Mouse (Mus musculus) urinary bladder, postnatal 4 days (tissue): ENCODE results near the gene Coro7.
"Not testable (repeated sequence)": the region's sequence is repeated elsewhere in the genome, so short reads cannot be mapped to it uniquely, and the experiment has no call there.

Experiments used
- DNase-seq, 2 experiments: peaks; one replicate each; pipeline ENCODE4 v3.0.0; 2021 to 2022; ENCODE audit warnings: low spot score in 2 of 2

Gene Coro7

DNA sequence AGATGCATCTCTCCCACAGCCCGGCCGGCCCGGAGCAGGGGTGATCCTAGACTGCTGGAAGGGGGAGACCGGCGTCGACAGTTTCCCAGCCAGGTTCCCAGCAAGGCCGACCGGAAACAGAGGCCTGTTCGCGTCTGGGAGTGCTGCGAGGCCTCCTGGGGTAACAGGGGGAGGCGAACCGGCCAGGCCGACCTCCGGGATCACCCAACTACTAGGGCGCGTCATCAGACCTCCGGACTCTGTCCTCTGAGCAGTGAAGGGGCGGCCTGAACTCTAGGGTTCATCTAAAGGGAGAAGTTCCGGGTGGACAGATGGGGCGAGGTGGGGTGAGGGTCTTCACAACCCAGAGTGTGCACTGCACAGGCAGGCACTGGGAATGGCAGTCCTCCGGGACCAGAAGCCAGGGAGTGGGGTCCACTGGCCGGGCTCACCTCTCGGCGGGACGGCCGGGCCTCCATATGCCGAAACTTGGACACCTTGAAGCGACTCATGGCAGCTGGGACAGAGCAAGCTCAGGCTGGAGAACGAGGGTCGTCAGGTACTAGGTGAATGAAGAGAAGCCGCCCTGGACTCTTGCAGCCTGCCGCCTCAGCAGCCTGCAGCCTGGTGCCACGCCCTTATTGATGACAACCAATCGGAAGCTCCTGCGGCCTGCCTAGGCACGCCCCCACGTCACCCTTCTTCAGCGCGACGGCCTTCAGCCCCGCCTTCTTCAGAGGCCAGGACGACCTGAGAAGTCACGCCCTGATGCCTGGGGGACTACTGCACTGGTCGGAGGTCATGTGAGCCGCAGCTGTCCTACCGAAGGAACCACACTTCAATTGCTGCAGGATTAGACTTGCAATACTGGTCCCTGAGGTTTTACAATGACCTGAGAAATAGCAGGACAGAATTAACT lies at the start of gene Coro7:
Gene Coro7, minus strand, starts transcription at position 657 of the 898 bp plus-strand sequence.
- DNase-seq: peak; percentile 79 to 90

- DNase-seq: no peak
Measured at GRCm38 (mm10) chr16:4727963-4728362, 48.4 kb upstream of the Coro7 start.

- DNase-seq: no peak
Measured at GRCm38 (mm10) chr16:4727526-4727925, 47.9 kb upstream of the Coro7 start.

GRCm38 (mm10) chr16:4726528-4727128 lies 47.1 kb upstream of the Coro7 start:
- DNase-seq: no peak

GRCm38 (mm10) chr16:4725780-4726527 lies 46.4 kb upstream of the Coro7 start, which contains the start of gene Hmox2:
Gene Hmox2, plus strand, starts transcription at chr16:4726361.
- peak; percentile 90 to 94 for DNase-seq

GRCm38 (mm10) chr16:4725266-4725665 lies 45.7 kb upstream of the Coro7 start:
- no peak for DNase-seq

DNA sequence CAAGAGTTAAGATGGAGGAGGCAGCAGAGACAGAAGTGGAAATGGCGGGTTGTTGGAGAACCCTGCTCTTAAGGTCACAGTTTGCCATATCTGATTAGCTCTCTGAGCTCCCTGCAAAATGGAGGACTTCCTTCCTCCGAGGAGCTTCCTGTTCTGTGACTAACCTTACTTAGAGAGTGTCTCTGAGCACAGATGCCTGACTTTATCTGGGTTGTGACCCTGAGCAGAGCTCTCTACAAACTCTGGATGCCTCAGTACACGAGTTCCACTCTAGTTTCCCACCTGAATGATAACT lies 43.3 kb upstream of the Coro7 start:
- no peak for DNase-seq

DNA sequence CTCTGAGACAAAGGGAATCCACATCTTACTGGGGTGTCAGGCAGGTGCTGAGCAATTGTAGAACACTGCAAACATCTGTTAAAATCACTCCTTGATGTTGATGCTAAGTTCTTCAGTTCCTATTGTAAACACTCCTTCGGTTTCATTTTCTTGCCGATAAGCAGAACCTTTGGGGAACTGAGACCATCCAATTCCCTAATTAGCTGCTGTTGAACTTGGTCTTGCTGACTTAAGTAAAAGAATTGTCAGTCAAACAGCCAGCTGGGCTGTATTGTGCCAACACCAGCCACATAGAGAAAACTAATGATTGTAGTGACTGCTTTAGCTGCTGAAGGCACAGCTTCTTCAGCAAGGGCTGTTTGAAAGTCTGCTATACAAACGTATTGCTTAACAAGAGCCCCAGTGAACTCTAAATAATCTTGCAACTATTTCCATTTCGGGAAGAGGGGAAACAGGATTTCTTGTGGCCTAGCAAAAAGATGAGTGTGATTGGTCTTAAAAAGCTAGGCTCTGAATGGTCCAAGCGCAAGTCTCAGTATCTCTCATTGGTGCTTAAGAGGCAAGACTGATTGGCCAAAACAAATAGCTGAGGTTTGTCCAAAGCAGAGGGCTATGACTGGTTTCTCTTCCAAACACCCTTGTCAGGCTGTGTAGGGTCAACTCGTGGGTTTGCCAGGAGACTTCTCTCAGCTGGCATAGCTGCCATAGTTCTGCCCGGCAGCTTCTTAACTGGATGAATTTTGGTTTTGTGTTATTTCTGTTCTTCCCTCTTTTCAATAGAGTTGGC lies 42.7 kb upstream of the Coro7 start:
- DNase-seq: no peak

DNA sequence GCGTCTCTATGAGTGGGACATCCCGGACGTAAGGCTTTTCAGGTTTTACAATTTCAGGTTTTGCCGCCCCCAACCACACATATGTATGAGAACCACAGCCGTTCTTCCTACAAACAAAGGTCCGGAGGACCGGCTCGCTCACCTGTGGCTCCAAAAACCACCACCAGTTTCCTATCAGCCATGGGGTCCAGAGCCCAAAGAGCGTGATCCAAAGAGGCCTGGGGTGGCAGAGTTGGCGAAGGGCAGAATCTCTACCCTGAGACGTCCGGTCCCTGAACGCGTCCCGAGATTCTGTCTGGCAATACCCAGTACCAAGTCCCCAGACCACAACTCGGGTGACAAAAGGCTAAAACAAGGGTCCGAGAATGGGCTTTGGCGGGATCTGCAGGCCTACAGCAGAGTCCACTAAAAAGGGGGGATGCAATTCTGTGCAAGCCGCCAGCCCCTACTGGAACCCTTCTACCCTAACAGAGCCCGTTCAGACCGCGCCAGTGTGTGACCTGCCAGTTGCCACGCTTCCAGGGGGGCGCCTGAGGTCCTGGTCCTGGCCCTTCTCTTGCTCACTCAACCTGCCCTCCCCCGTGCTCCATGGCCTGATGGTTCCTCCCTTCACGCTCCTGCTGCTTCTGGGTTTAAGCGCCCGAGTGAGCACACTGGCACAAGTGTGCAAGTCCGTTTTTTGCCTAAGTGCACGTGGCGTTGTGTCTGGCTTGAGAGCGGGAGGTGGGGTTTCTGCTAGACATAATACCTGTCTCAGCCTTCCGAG lies 39.4 kb upstream of the Coro7 start, which contains the start of gene Nmral1:
Gene Nmral1, minus strand, starts transcription at position 604 of the 766 bp plus-strand sequence.
- DNase-seq: peak; percentile 50 to 63

- no peak for DNase-seq
Measured at GRCm38 (mm10) chr16:4717866-4718265, 38.3 kb upstream of the Coro7 start.

- DNase-seq: no peak
Measured at GRCm38 (mm10) chr16:4713861-4714710, 34.5 kb upstream of the Coro7 start.

DNA sequence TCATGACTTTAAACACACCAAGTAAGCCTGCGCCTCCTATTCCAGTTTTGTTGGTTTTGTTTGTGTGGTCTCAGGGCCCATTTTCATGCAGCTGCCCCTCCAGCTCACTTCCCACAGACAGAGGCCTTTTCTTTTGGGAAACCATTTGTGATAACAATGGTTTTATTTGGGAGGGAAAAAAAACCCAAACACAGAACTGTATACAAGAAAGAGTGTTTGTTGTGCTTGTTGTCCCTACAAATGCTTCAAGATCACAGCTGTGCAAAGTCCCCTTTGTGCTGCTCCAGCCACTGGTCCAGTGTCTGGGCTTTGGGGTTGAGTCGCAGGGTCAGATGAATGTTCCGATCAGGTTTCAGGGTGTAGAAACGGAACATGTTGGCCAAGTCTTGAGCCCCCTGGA lies 31.6 kb upstream of the Coro7 start:
- no peak for DNase-seq

GRCm38 (mm10) chr16:4705541-4705940 lies 26.0 kb upstream of the Coro7 start:
- DNase-seq: no peak

DNA sequence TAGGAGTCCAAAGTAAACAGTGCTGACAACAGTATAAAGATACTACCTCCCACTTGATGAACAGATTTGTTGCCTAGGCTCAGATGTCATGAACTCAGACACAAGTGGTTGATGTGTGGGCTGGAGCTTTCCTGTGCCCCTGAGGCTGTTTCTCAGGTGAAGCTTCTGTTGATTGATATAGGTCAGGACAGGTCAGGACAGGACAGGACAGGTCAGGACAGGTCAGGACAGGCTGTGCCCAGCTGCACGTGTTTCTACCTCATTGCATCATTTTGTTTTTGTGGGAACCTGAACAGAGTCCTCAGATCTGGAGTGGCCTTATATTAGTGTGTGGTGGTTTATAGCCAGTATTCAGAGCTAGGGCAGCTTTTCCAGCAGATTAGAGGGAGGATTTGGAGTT lies 23.1 kb upstream of the Coro7 start:
- no peak for DNase-seq

DNA sequence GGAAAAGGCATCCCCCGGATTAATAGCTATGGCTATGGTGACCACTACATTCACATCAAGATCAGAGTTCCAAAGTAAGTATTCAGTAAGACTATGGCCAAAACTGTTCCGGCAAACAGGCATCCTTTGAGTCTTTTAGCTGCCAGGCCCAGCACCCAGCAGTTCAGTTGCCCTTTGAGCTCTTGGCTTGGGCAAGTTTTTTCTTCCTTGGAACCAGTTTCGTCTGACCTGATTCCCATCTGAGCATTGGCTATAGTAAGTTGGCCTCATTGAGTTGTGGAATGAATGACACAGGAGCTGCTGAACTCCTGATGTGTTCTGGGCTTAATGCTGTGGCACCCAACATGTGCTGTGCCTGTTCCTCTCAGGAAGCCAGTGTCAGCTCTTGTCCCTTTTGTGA lies 21.6 kb upstream of the Coro7 start:
- DNase-seq: no peak

DNA sequence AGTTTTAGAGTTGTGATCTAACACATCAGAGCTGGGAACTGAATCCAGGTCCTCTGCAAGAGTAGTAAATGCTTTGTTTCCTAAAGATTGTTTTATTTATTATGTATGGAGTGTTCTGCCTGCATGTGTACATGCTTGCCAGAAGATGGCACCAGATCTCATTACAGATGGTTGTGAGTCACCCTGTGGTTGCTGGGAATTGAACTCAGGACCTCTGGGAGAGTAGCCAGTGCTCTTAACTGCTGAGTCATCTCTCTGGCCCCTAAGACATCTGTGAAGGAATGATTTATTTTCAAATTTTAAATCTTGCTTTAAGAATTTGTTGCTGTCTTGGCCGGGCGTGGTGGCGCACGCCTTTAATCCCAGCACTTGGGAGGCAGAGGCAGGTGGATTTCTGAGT lies 9.8 kb upstream of the Coro7 start:
- not testable (repeated sequence) for DNase-seq

GRCm38 (mm10) chr16:4684457-4684791 lies 4.8 kb upstream of the Coro7 start:
- DNase-seq: no peak

GRCm38 (mm10) chr16:4683581-4684456 lies 4.2 kb upstream of the Coro7 start:
- peak; percentile 93 to 96 for DNase-seq

DNA sequence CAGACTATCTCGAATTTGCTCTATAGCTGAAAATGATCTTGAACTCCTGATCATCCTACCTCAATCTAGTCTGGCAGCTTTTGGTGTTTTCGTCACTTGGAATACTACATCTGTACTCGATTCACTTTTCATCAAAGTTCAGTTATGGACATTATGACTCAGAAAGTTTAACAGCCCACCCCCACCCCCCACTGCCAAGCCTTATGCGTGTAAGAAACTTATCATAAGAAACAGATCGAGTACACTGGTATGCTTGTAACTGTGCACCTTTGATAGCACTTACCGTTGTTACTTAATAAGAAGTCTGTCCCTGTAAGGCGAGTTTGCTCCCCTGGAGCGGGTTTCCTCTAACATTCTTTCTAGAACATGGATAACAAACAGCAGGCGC lies 3.6 kb upstream of the Coro7 start:
- no peak for DNase-seq
